Mouse (Mus musculus): ENCODE measurements at regions not wholly inside any gene's neighbourhood (a gene's known extent, or its start where the extent isn't known, plus 50 kb on each side); places are given as distances from the start of the nearest gene placed in this dataset.

DNA sequence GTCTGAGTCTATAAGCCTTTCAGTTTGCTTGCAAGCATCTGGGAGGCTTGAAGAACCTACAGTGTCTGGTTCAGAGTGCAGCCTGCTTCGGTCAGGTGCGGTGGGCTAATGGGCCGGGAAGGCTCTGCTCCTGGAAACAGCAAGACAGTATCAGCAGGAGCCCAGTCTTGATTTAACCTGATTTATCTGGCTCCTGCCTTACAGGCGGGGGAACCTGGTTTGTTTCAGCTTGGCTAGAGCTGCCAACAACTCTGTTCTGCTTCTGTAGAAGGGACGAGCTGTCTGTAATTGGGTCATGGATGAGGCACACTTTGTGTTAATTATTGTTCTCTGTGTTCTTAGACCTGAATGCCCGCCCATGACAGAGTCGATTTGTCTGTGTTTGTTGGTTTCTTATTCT lies 65.3 kb upstream of the Ccdc85a start:
- DNase-seq = no peak

DNA sequence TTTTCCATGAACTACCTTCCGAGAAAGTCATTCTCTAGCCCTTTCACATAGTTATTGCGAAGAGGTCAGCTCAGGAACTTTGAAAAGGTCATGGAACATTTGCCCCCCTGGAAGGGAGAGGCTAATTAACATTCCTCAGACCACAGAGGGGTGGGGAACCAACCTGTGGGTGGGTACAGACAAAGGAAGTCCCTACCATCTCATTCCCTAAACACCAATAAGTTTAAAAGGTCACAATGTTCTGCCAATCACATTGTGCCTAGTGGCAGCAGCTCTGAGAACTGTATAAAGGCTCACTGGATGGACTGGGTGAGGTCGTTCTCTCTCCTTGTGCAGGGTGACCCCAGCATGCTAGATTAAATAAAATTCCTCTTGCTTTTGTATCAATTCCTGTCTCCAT lies 64.8 kb upstream of the Ccdc85a start:
- no peak for DNase-seq

DNA sequence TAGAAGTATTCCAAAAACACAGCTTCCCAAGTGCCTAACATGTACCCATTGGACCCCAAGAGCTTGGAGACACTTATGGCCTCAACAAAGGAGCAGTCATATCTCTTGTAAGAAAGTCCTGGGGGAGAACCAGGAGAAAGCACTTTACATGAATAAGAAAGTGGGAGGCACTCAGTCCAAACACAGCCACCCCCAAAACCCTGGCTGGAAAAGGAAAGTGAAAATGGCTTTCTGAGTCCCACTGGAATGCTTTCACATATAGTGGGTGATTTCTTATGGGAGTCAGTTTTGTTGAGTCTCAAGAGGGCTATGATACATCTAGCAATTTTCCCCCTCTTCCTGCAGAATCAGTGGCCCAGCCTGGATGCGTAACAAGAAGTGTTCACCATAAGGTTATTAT lies 55.0 kb upstream of the Ccdc85a start:
- DNase-seq = no peak

DNA sequence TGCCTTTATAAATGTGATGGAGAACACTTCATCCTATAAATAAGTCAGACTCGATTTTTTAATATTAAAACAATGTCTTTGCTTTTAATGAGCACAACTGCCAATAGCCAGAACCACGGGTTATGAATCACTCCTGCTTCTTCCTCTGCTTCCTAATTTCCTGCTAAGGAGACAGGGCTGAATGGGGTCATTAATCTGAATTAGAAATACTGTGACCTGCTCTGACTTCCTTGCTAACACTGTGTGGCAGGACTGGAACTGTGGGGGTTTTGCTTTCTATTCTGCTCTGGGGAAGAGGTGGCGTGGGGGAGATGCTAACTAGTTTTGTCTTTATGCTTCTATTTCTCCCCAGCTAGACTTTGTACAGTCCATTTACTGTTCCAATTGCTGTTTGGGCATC lies 52.6 kb upstream of the Ccdc85a start:
- no peak for DNase-seq

Measured in layer of hippocampus, adult 9-11 months (tissue).